Mouse (Mus musculus) megakaryocyte-erythroid progenitor cell, adult 5-6 weeks (primary cell): Measurements from ENCODE around the gene Farp1. TPM values are rescaled to one million over a fixed set of nuclear protein-coding genes. Genes with fewer than 3 reads are reported as not detected.
A peak's percentile ranks its signal among the peaks of the same experiment; 100 is the strongest.

Experiments used
- ATAC-seq: replicated peaks from 2 replicates; pipeline ENCODE4 v1.8.0; 2016; ENCODE audit warnings: mild to moderate bottlenecking, inconsistent platforms; ENCODE audit not compliant: severe bottlenecking, poor library complexity, low FRiP score, low TSS enrichment
- total RNA-seq, 2 experiments: library from RNA; stranded (forward) in 1 of 2; stranded (reverse) in 1 of 2; fragments of 200-1000, 215-1000 nt in 1 of 2; fragments of >200 nt in 1 of 2; fragmentation: Nextera tagmentation in 1 of 2; gene quantifications; 2 replicates each; pipeline ENCODE4 v1.2.3; 2014 to 2017

Gene Farp1
- total RNA-seq, 2 experiments from 2014 or later = not detected

DNA sequence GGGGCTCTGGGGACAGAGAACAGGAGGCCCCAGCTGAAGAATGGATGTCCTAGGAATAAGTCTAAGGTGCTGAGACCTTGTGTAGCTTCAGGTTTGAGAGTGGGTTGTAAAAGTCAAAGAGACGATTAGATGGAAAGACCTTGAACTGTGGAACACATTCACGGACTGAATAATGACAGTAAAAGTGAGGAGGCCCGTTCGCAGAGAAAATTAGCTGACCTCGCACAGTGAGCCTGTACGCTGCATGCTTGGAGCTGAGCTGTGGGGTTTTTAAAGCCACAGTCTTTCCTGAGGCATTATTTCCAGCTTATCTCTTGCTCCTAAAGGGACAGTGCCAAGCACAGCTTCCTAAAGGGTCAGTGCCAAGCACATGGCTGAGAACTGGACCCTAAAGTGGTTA, 166.2 kb downstream of the Farp1 start:
- no peak for ATAC-seq

DNA sequence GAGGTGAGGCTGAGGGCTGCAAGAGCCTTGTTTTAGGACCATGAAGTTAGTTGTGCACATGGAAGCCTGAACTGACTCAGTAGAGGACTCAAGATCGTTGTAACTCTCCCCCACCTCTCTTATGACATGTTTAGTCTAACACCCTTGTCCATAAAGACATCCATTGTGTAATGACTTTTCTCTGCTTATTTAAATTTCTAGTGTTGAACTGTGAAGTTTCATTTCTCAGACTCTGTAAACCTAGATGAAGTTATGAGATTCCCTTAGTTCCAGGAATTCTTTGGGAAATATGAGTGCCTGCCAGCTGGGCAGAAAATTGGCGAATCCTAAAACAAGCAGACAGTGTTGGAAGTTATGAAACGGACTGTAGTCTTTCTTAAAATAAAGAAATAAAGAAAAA, 170.5 kb downstream of the Farp1 start:
- no peak for ATAC-seq

DNA sequence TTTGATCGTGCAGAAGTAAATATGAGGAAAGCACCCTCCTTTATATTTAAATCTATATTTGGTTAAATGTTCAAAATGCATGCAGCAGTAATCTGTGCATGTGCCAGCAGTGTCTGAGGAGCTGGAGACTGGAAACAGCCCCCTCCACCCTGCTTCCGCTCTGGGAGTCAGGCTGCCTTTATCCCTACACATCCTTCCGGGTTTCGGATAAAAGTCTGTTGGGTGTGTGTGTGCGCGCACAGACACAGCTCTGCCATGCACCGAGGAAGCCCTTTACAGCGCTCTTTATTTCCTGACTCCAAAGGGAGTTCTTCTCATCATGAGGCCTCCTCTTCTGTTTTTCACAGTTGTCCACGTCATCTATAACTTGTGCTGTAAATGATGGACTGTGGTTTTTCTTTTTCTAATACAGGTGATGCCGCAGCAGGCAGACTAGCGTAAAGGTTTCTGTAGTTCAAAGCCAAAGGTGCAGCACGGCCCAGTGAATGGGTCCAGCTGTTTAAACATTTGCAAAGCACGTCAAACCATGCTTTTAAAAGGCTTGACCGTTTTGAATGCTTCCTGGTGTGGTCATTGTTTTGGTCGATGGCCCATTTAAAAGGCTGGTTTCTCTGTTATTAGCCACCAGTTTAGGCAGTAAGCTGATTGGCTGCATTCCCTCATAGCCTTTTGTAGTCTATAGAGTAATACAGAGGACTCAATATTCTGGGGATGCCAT, 172.6 kb downstream of the Farp1 start:
- no peak for ATAC-seq

DNA sequence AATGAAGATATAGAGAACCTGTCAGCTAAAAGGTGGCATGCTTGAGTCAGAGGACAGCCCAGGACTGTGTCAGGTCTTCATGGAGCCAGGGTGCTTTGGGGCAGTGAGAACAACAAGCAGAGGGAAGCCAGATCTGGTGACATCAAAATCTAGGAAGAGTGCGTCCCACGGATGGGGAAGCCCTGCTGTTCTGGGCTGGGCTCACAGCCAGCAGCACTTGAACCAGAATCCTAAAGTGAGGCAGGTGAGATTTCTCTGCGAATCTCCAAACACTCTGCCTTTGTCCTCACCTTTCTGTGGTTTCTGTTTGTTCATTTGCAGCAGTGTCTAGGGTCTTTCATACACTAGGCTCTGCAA, 173.1 kb downstream of the Farp1 start:
- ATAC-seq = no peak

DNA sequence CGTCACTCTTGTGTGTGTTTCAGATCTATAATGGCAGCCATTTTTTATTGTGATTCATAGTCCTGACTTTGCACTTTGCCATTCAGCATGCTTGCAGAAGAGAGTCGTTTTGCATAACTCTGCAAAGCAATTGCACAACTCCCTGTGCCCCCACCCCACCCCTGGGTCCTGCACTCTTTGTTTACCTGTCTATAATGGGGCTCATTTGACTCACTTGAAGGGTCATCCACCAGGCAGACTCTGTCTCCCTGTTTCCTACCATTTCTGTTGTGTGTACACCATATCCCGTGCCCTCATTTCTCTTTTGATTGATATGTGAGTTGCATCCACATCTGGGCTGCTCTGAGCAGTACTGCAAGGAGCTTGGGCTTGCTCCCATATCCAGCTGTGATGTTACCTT, 175.3 kb downstream of the Farp1 start:
- no peak for ATAC-seq

DNA sequence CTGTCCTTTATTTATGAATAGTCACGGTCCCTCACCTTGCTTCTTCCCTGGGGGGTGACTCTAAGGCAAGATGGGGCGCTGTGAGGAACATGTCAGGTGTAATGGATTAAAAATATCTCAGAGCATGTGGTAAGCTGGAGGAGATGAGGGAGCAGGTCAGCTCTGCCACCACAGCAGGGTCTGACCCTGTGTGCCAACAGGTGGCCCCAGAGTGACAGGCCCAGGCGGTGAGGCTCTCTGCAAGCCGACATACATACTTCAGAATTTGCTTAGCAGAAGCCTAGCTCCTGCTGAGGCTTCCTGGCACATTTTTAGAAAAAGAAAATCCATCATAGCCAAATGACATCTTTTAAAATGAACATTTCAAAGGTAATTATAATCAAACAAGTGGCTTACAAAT, 178.7 kb downstream of the Farp1 start:
- ATAC-seq = no peak

DNA sequence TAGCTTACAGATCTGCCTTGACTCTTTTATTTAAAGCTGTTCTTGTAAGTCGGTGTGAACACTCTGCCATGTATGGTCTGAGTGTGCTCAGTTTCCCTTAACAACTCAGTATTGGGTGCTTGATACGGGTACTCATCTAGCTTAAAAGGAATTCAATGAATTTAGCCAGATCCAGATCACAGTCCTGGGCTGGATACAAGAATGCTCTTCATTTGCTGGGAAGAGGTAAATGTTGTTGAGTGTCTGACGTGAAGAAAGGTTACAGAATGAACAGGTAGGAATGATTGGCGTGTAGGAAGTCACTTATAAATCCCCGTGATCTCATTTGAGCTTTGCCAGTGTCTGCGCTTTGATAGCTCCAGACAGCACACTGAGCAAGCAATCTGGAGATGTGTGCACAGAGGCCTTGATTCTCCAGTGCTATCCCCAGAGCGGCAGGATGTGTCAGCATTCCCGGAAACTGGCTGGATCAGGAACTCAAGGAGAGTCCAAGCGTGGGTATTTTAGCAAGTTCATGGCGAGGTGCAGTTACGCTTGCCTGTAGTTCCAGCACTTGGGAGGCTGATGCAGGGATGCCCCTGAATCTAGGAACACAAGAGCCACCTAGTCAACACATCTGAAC, 179.7 kb downstream of the Farp1 start:
- ATAC-seq = no peak

DNA sequence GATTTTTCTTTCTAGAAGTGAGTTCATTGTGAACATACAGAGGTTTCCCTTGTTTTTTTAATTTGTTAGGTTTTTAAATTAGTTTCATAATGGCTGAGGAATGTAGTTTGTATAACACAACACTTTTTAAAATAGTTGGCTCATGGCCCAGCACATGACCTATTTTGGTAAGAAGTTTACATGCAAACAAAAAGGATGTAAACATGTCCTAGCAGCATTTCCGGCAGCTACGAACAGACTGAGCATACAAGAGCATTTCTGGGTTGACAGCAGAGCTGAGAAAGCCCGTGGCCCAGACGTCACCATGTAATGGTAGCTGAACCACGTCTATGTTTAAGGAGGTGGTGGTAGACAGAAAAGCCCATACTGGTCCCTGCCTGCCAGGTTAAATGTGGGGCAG, 180.8 kb downstream of the Farp1 start:
- no peak for ATAC-seq

DNA sequence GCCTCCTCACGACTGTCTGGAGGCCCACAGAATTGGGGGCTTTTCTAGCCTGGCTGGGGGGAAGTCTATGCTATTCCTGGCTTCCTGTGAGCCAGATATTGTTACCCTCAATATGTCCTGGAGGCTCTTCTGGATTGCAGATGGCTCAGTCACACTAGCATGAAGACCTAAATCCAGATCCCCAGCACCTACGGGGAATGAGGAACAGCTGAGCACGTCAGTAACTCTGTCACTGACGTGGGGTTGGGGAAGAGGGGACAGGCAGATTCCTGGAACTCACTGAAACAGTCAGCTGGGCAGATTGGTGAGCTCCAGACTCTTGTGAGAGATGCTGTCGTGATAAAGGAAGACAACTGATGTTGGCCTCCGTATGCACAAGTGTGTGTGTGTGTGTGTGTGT, 181.7 kb downstream of the Farp1 start:
- no peak for ATAC-seq

DNA sequence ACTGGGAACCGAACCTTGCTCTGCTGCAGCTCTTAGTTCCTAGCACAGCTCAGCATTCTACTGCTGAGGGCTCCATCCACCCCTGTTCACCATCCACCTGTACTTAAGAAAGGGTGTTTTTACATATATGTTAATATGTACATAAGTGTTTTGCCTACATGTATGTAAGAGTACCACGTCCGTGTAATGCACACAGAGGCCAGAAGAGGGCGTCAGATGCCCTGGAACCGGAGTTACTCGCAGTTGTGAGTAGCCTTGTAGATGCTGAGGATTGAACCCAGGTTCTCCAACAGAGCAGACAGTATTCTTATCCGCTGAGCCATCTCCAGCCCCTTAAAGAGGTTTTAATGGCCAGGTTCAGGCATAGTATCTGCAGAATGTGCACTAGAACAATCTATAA, 183.6 kb downstream of the Farp1 start:
- ATAC-seq = 0 out of 2 replicates have a peak, but pooled peaks have one; percentile 21

DNA sequence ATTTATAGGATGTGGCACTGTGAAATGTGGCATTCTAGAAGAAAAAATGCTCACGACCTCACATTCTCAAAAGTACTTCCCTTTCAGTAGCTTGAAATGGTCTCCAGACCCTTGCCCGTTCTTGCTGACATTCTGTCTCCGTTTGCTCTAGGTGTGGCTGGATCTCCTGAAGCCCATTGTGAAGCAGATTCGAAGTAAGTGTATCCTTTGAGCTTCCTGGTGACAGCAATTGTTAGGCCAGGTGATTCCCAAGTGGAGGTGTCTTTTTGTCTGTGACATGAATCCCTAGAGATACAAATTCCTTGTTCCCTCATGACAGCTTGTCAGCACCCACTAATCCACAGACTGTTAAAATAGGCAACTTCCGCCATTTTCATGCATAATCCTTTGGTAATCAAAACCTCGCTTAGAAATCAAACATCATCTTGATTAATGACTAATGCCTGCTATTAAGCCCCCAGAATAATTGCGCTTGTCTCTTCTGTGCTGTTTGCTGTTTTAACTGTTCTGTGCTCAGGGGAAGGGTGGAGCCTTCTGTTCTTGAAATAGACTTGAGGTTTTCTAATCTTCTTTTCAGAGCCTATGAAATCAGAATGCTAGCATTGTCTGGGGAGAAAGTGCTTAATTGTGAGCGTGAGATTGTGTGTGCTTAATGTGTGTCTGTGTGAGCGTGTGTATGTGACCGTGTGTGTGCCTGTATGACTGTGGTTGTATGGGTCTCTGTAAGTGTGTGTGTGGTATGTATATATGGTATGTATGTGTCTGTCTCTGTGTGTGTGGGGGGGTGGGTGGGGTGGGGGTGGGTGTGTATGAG, 184.4 kb downstream of the Farp1 start:
- ATAC-seq = no peak

DNA sequence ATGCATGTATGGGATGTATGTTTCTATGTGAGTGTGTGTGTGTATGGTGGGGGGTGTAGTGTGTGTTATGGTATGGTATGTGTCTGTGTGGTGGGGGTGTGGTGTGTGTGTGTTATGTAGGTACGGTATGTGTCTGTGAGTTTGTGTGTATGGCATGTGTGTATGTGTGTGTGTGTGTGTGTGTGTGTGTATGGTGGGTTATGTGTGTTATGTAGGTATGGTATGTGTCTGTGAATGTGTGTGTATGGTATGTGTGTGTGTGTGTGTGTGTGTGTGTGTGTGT, 185.0 kb downstream of the Farp1 start:
- no peak for ATAC-seq

DNA sequence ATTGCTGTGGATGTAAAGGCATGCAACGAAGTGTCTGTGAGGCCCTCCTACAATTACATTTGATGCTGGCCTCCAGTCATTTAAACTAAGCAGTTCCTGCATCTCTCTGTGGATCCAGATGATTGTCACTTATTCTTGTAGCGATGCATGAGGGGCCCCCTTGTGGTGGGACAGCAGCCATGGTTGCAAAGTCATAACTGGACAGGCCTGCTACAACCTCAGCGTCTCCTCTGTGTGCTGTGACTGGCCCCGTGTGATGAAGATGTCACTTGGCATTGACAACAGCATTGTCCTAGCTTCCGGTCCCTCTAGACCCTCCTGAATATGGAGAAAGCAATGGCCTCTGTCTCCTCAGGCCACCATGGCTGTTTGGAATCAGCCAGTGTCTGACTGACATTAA, 185.7 kb downstream of the Farp1 start:
- ATAC-seq = 0 out of 2 replicates have a peak, but pooled peaks have one; percentile 55

DNA sequence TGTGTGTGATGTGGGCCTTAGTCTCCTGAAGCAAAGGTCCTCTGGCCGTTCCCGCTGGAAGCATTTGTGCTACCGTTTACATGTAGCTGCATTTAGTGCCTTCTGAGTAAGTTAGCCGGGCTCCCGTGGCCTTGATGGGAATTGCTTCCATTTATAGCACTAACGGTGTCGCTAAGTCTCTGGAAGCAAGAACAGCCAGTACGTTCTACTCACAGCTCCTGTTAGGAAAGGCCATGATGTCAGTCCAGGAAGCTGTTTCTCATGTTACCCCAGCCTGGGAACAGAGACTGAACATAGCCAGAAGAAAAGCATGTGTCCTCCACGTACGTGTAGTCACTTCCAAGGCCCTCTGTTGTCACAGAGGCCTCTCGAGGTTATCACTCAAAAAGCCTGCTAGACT, 190.8 kb downstream of the Farp1 start:
- no peak for ATAC-seq

DNA sequence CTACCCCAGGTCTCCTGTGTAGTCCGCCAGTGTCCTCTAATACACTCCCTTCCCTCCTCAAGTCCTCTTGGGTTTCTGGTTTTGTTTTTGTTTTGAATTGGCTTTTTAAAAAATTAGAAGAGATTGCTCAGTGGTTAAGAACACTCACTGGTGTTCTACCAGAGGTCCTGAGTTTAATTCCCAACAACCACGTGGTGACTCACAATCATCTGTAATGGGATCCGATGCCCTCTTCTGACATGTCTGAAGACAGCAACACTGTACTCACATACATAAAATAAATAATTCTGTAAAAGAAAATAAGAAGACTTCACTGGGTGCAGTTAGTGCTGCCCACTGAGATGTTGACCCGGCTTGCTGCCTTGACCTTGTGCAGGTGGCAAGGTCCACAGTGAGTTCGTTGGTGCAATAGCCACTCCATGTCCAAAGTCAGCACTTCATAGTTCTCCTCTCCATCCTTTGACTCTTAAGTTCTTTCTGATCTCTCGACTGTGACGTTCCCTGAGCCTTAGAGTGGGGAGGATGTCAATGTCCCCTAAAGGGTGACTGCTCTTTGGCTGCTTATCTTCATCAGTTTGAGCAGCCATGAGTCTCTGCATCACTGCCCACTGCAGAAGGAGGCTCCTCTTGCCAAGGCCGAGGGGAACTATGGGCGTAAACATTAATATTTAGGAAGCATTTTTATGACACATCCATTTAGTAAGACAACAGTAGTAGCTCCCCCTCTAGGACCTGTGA, 194.2 kb downstream of the Farp1 start:
- no peak for ATAC-seq

DNA sequence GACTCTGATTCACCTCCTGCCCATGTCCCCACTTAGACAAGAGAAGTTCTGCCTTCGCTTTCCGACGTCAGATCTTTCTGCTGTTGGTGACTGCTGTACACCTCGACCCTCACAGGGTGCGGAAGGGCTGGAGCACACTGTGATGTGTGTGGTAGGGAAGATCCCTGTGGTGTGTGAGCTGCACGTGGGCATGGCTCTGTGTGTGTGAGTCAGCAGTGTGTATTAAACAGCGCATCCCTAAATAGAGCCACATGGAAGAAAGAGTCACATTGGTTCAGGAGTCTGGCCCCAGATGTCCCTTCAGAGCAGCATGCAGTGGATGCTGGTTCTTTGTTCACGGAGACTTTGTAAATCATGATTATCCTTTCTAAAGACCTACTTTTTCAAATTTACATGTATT, 196.2 kb downstream of the Farp1 start:
- ATAC-seq = no peak

DNA sequence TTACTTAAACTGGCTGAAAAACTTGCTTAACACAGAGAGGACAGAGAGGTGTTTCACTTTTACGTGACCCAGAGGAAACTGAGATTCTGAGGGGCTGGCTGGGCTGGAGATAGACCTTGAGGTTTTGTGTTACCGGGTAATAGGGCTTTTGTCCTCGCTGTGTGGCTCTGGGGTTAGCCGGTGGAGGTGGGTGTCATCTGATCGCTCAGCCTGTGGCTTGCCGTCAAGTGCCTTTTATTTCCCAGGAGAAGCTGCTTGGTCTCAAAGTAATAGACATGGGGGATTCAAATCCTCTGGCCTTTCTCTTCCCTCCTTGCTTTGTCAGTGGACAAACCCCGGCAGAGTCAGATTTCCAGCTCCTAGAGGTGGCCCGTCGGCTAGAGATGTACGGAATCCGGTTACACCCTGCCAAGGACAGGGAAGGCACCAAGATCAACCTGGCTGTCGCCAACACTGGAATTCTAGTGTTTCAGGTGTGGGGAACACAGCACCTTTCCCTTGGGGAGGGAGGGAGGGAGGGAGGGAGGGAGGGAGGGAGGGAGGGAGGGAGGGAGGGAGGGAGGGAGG, 199.8 kb downstream of the Farp1 start:
- no peak for ATAC-seq

DNA sequence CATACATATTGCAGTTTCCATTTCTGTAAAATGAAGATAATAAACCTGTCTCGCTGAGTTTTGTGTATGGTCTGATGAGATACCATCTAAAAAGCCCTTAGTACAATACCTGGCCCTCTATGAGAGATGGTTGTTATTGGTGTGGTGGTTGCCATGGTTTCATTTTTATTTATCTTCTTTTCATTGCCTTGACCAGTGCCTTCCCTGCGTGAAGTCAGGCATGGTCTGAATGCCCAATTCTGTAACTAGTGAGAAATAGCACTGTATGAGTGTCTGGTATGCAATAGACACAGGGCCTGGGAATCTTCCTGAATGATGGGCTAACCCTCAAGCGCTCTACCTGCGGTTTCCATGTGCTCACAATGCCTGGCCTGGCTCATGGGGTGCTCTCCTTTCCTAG, 201.7 kb downstream of the Farp1 start:
- ATAC-seq = no peak

DNA sequence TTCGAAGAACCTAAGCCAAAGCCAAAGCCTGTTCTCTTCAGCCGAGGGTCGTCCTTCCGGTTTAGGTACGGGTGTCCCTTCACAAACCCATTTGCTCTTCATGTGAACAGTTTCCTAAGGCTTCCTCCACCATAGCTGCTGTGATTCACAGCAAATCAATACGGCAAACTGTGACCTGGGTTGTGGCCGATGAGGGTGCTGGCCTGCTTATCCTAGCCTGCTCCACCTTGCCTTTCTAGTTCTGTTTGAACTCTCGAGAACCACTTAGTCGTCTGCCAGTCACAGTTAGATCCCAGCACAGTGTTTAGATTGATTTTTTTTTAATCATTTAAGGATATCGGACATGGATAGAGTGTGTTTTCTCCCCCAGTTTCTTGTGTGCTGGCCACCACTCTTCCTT, 203.7 kb downstream of the Farp1 start:
- ATAC-seq = no peak

DNA sequence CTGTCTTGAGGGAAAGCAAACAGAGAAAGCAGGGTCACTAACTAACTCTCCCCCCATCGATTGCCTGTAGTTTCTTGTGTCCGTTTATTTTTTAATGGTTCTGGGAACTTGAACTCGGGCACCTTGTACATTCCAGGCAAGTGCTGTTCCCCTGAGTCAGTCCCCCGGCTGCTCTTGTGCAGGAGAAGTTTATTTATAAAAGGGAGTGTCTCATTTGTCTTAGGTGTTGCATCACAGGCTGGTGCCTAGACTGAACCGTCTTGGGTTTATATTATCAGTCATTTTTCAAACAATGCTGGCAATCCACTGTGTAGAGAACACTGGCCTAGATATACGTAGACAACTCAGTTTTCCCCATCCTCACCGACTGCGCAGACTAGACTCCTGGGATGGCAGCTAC, 204.4 kb downstream of the Farp1 start:
- no peak for ATAC-seq
